27 mouse cellular contexts compared by ENCODE assay signal in the genomic region with DNA sequence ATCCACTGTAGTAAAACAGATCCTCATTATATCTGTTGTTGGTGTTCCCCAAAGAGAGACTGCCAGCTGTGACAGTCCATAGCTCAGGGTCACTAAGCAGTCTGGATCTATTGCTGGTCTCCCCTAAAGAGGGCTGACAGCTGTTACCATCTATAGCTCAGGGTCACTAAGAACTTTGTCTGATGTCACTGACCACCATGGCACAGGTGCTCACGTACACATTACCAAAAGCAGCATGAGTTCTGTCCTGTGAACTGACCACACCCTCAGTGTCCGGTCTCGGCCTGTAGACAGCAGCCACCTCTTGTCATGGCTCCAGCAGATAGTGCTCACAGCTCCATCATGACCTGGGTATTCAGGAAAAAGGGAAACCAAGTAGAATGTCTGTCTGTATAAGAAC. TPM values are rescaled to one million over a fixed set of nuclear protein-coding genes. Genes with fewer than 3 reads are reported as not detected.
"Had no signal": no experiment of that assay in that cellular context is flagged by ENCODE, and none has a peak within 500 bp of the region (broad histone marks: within the 10 kb centered on the region; RNA-seq: fewer than 3 reads in every experiment).

No protein-coding gene starts in this region.

- H3K4me2 ChIP-seq: heart, embryonic 11.5 days; heart, embryonic 13.5 days; heart, embryonic 15.5 days; hindbrain, embryonic 12.5 days; hindbrain, embryonic 14.5 days; limb, embryonic 12.5 days; liver, embryonic 13.5 days; liver, embryonic 15.5 days had no signal

- H3K9ac ChIP-seq: heart, embryonic 13.5 days; heart, embryonic 15.5 days; hindbrain, embryonic 12.5 days; hindbrain, embryonic 14.5 days; limb, embryonic 12.5 days; liver, embryonic 13.5 days; liver, embryonic 15.5 days had no signal

- ATAC-seq: hindbrain, embryonic 16.5 days; inflammation-experienced regulatory T-cells, adult 6 months; intestine, embryonic 16.5 days had no signal

- H3K27ac ChIP-seq: gastrocnemius, adult 2 months; heart, adult 2 months; heart, embryonic 13.5 days; heart, embryonic 15.5 days; hindbrain, embryonic 10.5 days; hindbrain, embryonic 12.5 days; hindbrain, embryonic 14.5 days; layer of hippocampus, adult 2 months; left cerebral cortex, adult 2 months; limb, embryonic 10.5 days; limb, embryonic 12.5 days; liver, embryonic 13.5 days; liver, embryonic 15.5 days had no signal

- H3K4me1 ChIP-seq: heart, embryonic 13.5 days; heart, embryonic 15.5 days; hindbrain, embryonic 10.5 days; hindbrain, embryonic 12.5 days; limb, embryonic 10.5 days; liver, embryonic 13.5 days; liver, embryonic 15.5 days had no signal

- H3K27me3 ChIP-seq: hindbrain, embryonic 12.5 days; limb, embryonic 12.5 days had no signal

- H3K9me3 ChIP-seq: heart, embryonic 13.5 days; heart, embryonic 15.5 days; hindbrain, embryonic 10.5 days; hindbrain, embryonic 12.5 days; limb, embryonic 10.5 days; limb, embryonic 12.5 days; liver, embryonic 13.5 days; liver, embryonic 15.5 days had no signal

- H3K4me3 ChIP-seq: gastrocnemius, adult 2 months; heart, adult 2 months; heart, embryonic 13.5 days; heart, embryonic 15.5 days; hindbrain, embryonic 10.5 days; hindbrain, embryonic 12.5 days; layer of hippocampus, adult 2 months; left cerebral cortex, adult 2 months; limb, embryonic 10.5 days; limb, embryonic 12.5 days; liver, embryonic 13.5 days; liver, embryonic 15.5 days had no signal

- H3K36me3 ChIP-seq: heart, embryonic 13.5 days; heart, embryonic 15.5 days; hindbrain, embryonic 10.5 days; hindbrain, embryonic 12.5 days; limb, embryonic 10.5 days; limb, embryonic 12.5 days; liver, embryonic 13.5 days; liver, embryonic 15.5 days had no signal

- DNase-seq: gastrocnemius, adult 2 months; gastrocnemius, postnatal 10 days; gastrocnemius, postnatal 25 days; heart, adult 2 months; heart, postnatal 14 days; heart, postnatal 36 days; kidney, adult 18-20 months; kidney, adult 8-10 months; kidney, postnatal 10 days; kidney, postnatal 25 days; kidney, postnatal 4 days; liver, embryonic 13.5 days had no signal

RNA-seq across cellular contexts. Expression of gene Wdr27, which starts 39.7 kb away (rescaled TPM):
- total RNA-seq: granulocyte monocyte progenitor cell, adult 5-6 weeks had no signal
